In genomic region chr6:53363535-53363934, GRCm38 (mm10) we compare ENCODE assay signal across 15 mouse cellular contexts.
DNase-seq lines count a peak whose midpoint lies in the region; ATAC-seq and TF ChIP-seq lines count a peak whose summit lies in the region.
"Had no signal": no experiment of that assay in that cellular context is flagged by ENCODE, and none has a peak within 500 bp of the region (broad histone marks: within the 10 kb centered on the region; RNA-seq: fewer than 3 reads in every experiment).

No protein-coding gene starts in this region.

- TF ChIP-seq EP300 in heart, adult 2 months (IDR thresholded peaks at IDR 0.05; ENCODE audit: insufficient read depth, low read depth, low read length): no peak

- no peak overlapping the region for H3K4me3 ChIP-seq in heart, adult 2 months
- no peak overlapping the region for H3K4me3 ChIP-seq in heart, embryonic 11.5 days (ENCODE audit: low read depth, low read length)
- no peak overlapping the region for H3K4me3 ChIP-seq in kidney, adult 2 months (ENCODE audit: insufficient read depth, low read depth, low read length)
- no peak overlapping the region for H3K4me3 ChIP-seq in embryonic facial prominence, embryonic 12.5 days
- no peak overlapping the region for H3K4me3 ChIP-seq in limb, embryonic 13.5 days
- no peak overlapping the region for H3K4me3 ChIP-seq in liver, embryonic 12.5 days
- H3K4me3 ChIP-seq: erythroblast, embryonic 14.5 days; layer of hippocampus, adult 2 months had no signal

- H3K27ac ChIP-seq in heart, adult 2 months: peak overlapping the region; percentile 7; the same call in 1 of the 2 replicates
- H3K27ac ChIP-seq in heart, embryonic 11.5 days (ENCODE audit: low read depth, low read length): no peak overlapping the region
- H3K27ac ChIP-seq in kidney, adult 2 months (ENCODE audit: insufficient read depth, low read depth, low read length): no peak overlapping the region
- H3K27ac ChIP-seq in embryonic facial prominence, embryonic 12.5 days: peak overlapping the region; percentile 80
- H3K27ac ChIP-seq in limb, embryonic 13.5 days: peak overlapping the region; percentile 82
- H3K27ac ChIP-seq in liver, embryonic 12.5 days: no peak overlapping the region
- H3K27ac ChIP-seq: layer of hippocampus, adult 2 months had no signal

- no peaks in the 10 kb centered on the region for H3K27me3 ChIP-seq in heart, adult 2 months (ENCODE audit: control insufficient read depth, insufficient read depth, low read length)
- no peaks in the 10 kb centered on the region for H3K27me3 ChIP-seq in heart, embryonic 11.5 days (ENCODE audit: control insufficient read depth, insufficient read depth, low read length)
- H3K27me3 ChIP-seq in kidney, adult 2 months (replicated peaks; ENCODE audit: control insufficient read depth, insufficient read depth, low read length): no peaks in the 10 kb centered on the region
- H3K27me3 ChIP-seq in embryonic facial prominence, embryonic 12.5 days: no peaks in the 10 kb centered on the region
- H3K27me3 ChIP-seq in limb, embryonic 13.5 days: no peaks in the 10 kb centered on the region
- no peaks in the 10 kb centered on the region for H3K27me3 ChIP-seq in liver, embryonic 12.5 days (replicated peaks)

- no peak overlapping the region for H3K4me2 ChIP-seq in heart, embryonic 11.5 days
- H3K4me2 ChIP-seq in embryonic facial prominence, embryonic 12.5 days (replicated peaks): 0 out of 2 replicates have a peak overlapping the region, but pooled peaks have one; percentile 3
- no peak overlapping the region; the same call in 1 of the 2 replicates for H3K4me2 ChIP-seq in limb, embryonic 13.5 days (replicated peaks)
- H3K4me2 ChIP-seq in liver, embryonic 12.5 days: no peak overlapping the region

- no peak overlapping the region for H3K9ac ChIP-seq in heart, adult 2 months (ENCODE audit: low read depth, low read length)
- H3K9ac ChIP-seq in heart, embryonic 11.5 days (ENCODE audit: low read depth, low read length): no peak overlapping the region
- no peak overlapping the region for H3K9ac ChIP-seq in embryonic facial prominence, embryonic 12.5 days
- H3K9ac ChIP-seq in limb, embryonic 13.5 days: no peak overlapping the region
- H3K9ac ChIP-seq in liver, embryonic 12.5 days: no peak overlapping the region

- peaks cover 2% of the 10 kb centered on the region; the same call in 1 of the 2 replicates for H3K4me1 ChIP-seq in heart, adult 2 months (ENCODE audit: control insufficient read depth, insufficient read depth, low read length)
- H3K4me1 ChIP-seq in heart, embryonic 11.5 days (ENCODE audit: control insufficient read depth, insufficient read depth, low read length): peaks cover 3% of the 10 kb centered on the region; the same call in 1 of the 2 replicates
- H3K4me1 ChIP-seq in kidney, adult 2 months (ENCODE audit: control insufficient read depth, insufficient read depth, low read length): no peaks in the 10 kb centered on the region
- H3K4me1 ChIP-seq in embryonic facial prominence, embryonic 12.5 days: peaks cover 23% of the 10 kb centered on the region
- H3K4me1 ChIP-seq in limb, embryonic 13.5 days: peaks cover 60% of the 10 kb centered on the region
- no peaks in the 10 kb centered on the region for H3K4me1 ChIP-seq in liver, embryonic 12.5 days

- no peaks in the 10 kb centered on the region for H3K36me3 ChIP-seq in heart, adult 2 months (ENCODE audit: control insufficient read depth, insufficient read depth, low read length)
- no peaks in the 10 kb centered on the region for H3K36me3 ChIP-seq in heart, embryonic 11.5 days (ENCODE audit: control insufficient read depth, insufficient read depth, low read length)
- no peaks in the 10 kb centered on the region for H3K36me3 ChIP-seq in kidney, adult 2 months (ENCODE audit: control insufficient read depth, insufficient read depth, low read length)
- no peaks in the 10 kb centered on the region for H3K36me3 ChIP-seq in embryonic facial prominence, embryonic 12.5 days
- no peaks in the 10 kb centered on the region for H3K36me3 ChIP-seq in limb, embryonic 13.5 days
- H3K36me3 ChIP-seq in liver, embryonic 12.5 days: no peaks in the 10 kb centered on the region

- intact Hi-C loops in heart, adult 2 months (cut with DNase I): no loop called here

- no peak for TF ChIP-seq CTCF in heart, adult 2 months (IDR thresholded peaks at IDR 0.05)
- no peak for TF ChIP-seq CTCF in kidney, adult 2 months (conservative IDR thresholded peaks at IDR 0.05; ENCODE audit: insufficient read depth, insufficient read length, low read depth, low read length)

- no peak for DNase-seq in heart, adult 2 months
- DNase-seq in kidney, postnatal 10 days: peak; percentile 9
- no peak for DNase-seq in kidney, adult 2 months
- DNase-seq in cerebellum, adult 8-10 months: no peak
- DNase-seq: B cell, adult 2 months; cerebellum, adult 18-20 months; left cerebral cortex, postnatal 4 days; lung, adult 18-20 months had no signal

- no peak for TF ChIP-seq POLR2A in heart, adult 2 months (IDR thresholded peaks at IDR 0.05; ENCODE audit: insufficient read depth, low read depth, low read length)
- no peak for TF ChIP-seq POLR2A in kidney, adult 2 months (IDR thresholded peaks at IDR 0.05; ENCODE audit: low read depth, low read length)

- H3K79me2 ChIP-seq in heart, adult 2 months (replicated peaks; ENCODE audit: control insufficient read depth, insufficient read depth, low read length): no peaks in the 10 kb centered on the region

- WGBS in heart, adult 2 months: 80% methylated on average over 5 of the region's 5 CpGs
- WGBS in heart, embryonic 11.5 days (ENCODE audit: insufficient replicate concordance): 59% methylated on average over 5 of the region's 5 CpGs
- WGBS in kidney, adult 2 months: 66% methylated on average over 5 of the region's 5 CpGs
- 24% methylated on average over 5 of the region's 5 CpGs for WGBS in embryonic facial prominence, embryonic 12.5 days
- WGBS in limb, embryonic 13.5 days: 18% methylated on average over 5 of the region's 5 CpGs
- WGBS in liver, embryonic 12.5 days (ENCODE audit: insufficient replicate concordance): 66% methylated on average over 5 of the region's 5 CpGs

- no peak for ATAC-seq in heart, embryonic 11.5 days (replicated peaks; ENCODE audit: insufficient number of reproducible peaks, low FRiP score, low TSS enrichment)
- no peak for ATAC-seq in embryonic facial prominence, embryonic 12.5 days (ENCODE audit: insufficient number of reproducible peaks, insufficient read depth, low FRiP score, low TSS enrichment)
- peak; percentile 73 for ATAC-seq in limb, embryonic 13.5 days (ENCODE audit: low FRiP score, low read depth)
- no peak for ATAC-seq in liver, embryonic 12.5 days
- ATAC-seq: forebrain, embryonic 16.5 days had no signal

- no peaks in the 10 kb centered on the region for H3K9me3 ChIP-seq in heart, embryonic 11.5 days (replicated peaks; ENCODE audit: control insufficient read depth, low read length)
- no peaks in the 10 kb centered on the region for H3K9me3 ChIP-seq in embryonic facial prominence, embryonic 12.5 days
- no peaks in the 10 kb centered on the region for H3K9me3 ChIP-seq in limb, embryonic 13.5 days
- H3K9me3 ChIP-seq in liver, embryonic 12.5 days (replicated peaks): no peaks in the 10 kb centered on the region

Comparison
In these comparisons a context has a peak if more than half of its experiments do, and no peak if none do; other contexts are left out.
1. H3K27ac ChIP-seq: peak in heart, adult 2 months (single experiment), embryonic facial prominence, embryonic 12.5 days (single experiment) and limb, embryonic 13.5 days (single experiment); none in heart, embryonic 11.5 days (single experiment), kidney, adult 2 months (single experiment) and liver, embryonic 12.5 days (single experiment).